Mouse (Mus musculus) cortical plate, adult 2 months (tissue): Measurements from ENCODE around the gene Angptl3.

Experiments
- CTCF ChIP-seq: fragments of 200-500 bp; IDR thresholded peaks from 2 replicates; pipeline ENCODE4 v1.5.1; 2011; ENCODE audit warnings: mild to moderate bottlenecking, control low read depth, low read length; ENCODE audit not compliant: insufficient read depth; ENCODE audit errors: extremely low read depth
- POLR2A ChIP-seq: fragments of 200-500 bp; IDR thresholded peaks from 2 replicates; pipeline ENCODE4 v1.6.1; 2011; ENCODE audit warnings: mild to moderate bottlenecking, low read length, control low read depth; ENCODE audit not compliant: insufficient read depth; ENCODE audit errors: extremely low read depth

GRCm38 (mm10) chr4:99091777-99092176 lies 61.0 kb downstream of the Angptl3 start:
- no peak for TF ChIP-seq POLR2A
- no peak for TF ChIP-seq CTCF
